Mouse (Mus musculus): Measurements from ENCODE around the gene Egr4.

The Egr4 gene

GRCm38 (mm10) chr6:85491606-85492005 lies 21.8 kb downstream of the Egr4 start:
- no peak for DNase-seq

DNA sequence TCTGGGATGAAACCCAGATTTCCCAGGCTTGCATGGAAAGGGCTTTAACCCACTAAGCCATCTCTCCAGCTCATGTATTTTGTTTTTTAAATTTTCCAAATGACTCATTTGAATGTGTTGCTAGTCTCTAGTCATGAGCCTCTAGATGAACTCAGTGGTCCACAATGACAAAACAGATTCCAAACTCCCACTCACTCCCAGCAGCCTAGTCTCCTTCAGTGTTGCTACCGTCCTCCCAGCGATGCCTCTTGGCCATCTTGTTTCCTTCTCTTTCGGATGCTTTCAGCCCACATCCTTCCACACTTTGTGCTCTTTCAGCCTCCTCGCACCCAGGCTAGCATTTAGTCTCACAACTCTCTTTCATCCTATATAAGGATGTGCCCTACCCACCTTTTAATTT lies 23.1 kb downstream of the Egr4 start:
- DNase-seq, result no peak

DNA sequence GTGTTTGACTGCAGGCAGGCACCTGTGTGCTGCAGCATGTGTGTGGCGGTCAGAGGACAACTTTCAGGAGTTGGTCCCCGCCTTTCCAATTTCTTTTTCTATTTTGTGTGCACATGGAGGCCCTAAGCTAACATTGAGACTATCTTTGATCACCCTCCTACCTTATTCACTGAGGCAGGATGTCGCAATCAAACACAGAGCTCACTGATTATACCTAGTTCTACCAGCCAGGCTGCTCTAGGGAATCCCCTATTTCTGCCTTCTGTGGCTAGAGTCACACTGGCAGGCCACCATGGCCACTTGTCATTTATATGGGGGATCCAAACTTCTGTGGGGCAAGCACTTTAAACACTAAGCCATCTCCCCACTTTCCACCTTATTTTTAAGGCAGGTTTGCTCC lies 23.7 kb downstream of the Egr4 start:
- no peak for DNase-seq

GRCm38 (mm10) chr6:85488510-85488909 lies 24.9 kb downstream of the Egr4 start:
- DNase-seq, result no peak

DNA sequence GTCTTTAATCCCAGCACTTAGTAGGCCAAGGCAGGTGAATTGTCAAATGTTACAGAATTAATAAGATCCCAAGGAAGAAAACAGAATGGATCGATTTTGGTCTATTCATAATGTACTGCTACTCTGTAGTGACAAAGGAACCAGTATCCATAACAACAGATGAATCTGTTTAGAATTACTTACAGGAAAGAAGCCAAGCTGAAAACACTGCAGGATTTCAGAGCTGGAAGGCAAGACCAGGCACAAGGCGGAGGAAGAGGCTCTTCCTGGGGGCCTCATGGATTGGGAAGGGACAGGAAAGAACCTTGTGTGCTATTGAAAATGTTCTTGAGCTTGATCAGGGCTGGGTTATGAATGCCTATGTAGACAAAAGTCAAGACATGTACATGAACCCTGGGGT lies 27.7 kb downstream of the Egr4 start:
- no peak for DNase-seq

DNA sequence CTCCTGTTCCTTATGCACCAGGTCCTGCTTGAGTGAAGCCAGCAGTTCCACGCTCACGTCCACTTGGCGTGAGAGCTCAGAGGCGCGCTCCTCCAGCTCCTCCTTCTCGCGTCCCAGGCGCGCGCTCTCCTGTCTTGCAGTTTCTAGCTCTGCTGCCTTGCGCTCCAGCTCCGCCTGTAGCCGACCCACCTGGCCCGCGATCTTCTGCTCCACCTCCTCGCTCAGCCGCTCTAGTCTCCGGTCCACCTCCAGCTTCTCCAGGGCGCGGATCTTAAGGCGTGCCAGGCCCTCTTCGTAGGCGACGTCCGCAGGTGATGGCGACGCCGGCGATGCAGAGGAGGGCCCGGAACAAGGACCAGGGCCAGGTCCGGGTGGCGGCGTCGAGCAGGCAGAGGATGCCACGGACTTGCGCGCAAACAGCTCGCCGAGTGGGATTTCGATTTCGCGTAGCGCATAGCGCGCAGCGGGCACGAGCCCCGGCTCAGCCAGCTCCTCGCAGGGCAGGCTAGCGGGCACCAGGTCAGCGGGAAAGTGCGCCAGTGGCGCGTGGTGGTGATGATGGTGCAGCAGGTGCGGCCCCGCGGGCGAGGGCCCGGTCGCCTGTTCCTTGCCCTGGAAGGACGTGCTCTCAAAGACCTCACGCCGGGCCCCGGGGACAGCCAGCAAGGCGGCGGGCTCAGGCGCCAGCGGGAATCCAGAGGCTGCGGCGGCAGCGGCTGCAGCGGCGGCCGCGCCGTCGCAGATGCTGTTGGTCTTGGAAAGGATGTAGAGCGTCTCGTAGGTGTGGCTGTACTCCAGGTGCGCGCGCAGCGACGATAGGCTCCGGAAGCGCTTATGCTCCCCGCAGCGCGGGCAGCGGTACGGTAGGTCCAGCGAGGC lies 29.3 kb downstream of the Egr4 start:
- DNase-seq, result peak; percentile 47

GRCm38 (mm10) chr6:85480685-85481084 lies 32.7 kb downstream of the Egr4 start:
- no peak for DNase-seq

GRCm38 (mm10) chr6:85479979-85480378 lies 33.4 kb downstream of the Egr4 start:
- DNase-seq, result no peak

- DNase-seq, result no peak
Measured at GRCm38 (mm10) chr6:85478416-85478815, 35.0 kb downstream of the Egr4 start.

GRCm38 (mm10) chr6:85477366-85477917 lies 35.9 kb downstream of the Egr4 start:
- peak; percentile 58 for DNase-seq

DNA sequence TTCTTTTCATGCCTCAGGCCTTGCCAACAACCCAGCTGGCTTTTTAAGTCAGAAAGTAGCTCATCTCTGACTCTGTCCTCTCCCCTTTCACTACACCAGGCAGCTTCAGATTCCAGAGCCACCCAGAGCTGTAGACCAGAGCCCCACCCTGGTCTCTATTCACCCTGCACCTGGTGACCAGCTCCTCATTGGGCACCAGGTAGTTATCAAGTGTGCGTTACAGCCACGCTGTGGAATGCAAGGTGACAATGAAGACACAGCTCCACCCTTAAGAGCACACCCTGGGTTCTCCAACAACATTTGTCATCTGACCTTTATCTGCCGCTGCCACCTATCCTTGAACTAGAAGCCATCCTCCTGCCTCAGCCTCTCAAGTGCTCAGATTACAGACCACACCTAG lies 37.8 kb downstream of the Egr4 start:
- no peak for DNase-seq

DNA sequence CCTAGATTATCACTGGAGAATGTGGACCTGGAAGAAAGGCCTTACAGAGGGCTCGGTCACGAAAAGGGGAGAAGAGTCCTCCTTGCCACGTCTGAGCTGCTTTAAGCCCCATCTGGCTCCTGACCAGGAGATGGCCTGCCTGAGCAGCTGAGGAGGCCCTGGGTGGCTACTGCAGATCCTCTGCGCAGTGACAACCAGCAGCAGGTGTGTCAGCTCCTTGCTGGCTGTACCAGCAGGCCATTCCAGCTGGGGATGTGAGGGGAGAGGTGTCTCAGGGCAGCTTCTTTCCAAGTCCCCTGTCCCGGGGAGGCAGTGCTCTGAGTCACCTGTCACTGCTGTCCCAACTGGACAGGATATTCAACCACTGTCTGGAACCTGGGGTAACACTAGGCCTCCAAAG lies 40.8 kb downstream of the Egr4 start:
- DNase-seq, result no peak

- DNase-seq, result peak; percentile 55
Measured at GRCm38 (mm10) chr6:85471962-85472361, 41.4 kb downstream of the Egr4 start.

- DNase-seq, result no peak
Measured at GRCm38 (mm10) chr6:85469660-85470430, 43.5 kb downstream of the Egr4 start.

- peak; percentile 46 for DNase-seq
Measured at GRCm38 (mm10) chr6:85465381-85465780, 48.0 kb downstream of the Egr4 start.
